Mouse (Mus musculus) midbrain, embryonic 16.5 days (tissue): ENCODE measurements around the gene Rdm1. TPM values are rescaled to one million over a fixed set of nuclear protein-coding genes. Genes with fewer than 3 reads are reported as not detected.

ENCODE experiments used
- ATAC-seq: fragments of 200-750 bp; cut with Nextera tagmentation; 2 replicates; pipeline ENCODE4 v1.8.0; 2017; ENCODE audit warnings: moderate TSS enrichment
- H3K27ac ChIP-seq: fragments of 300-500 bp; sonication (generic); 2 replicates; pipeline ENCODE4 v1.5.1; 2014; ENCODE audit warnings: mild to moderate bottlenecking, low read length, mixed read lengths
- H3K27me3 ChIP-seq: fragments of 300-500 bp; sonication (generic); 2 replicates; pipeline ENCODE4 v1.6.1; 2014; ENCODE audit warnings: low read depth, low read length, mixed read lengths; ENCODE audit not compliant: control insufficient read depth, insufficient read depth
- H3K36me3 ChIP-seq: fragments of 300-500 bp; sonication (generic); 2 replicates; pipeline ENCODE4 v1.6.1; 2014; ENCODE audit warnings: mild to moderate bottlenecking, low read length, moderate library complexity, mixed read lengths; ENCODE audit not compliant: control insufficient read depth, insufficient read depth
- H3K4me1 ChIP-seq: fragments of 300-500 bp; sonication (generic); 2 replicates; pipeline ENCODE4 v1.6.1; 2014; ENCODE audit warnings: mild to moderate bottlenecking, low read length, mixed read lengths; ENCODE audit not compliant: control insufficient read depth, insufficient read depth
- H3K4me2 ChIP-seq: fragments of 300-500 bp; sonication (generic); 2 replicates; pipeline ENCODE4 v1.6.1; 2014; ENCODE audit warnings: mild to moderate bottlenecking, low read length, mixed read lengths
- H3K4me3 ChIP-seq: fragments of 300-500 bp; sonication (generic); 2 replicates; pipeline ENCODE4 v1.5.1; 2014; ENCODE audit warnings: low read depth, mild to moderate bottlenecking, low read length, moderate library complexity, mixed read lengths
- H3K9ac ChIP-seq: fragments of 300-500 bp; sonication (generic); 2 replicates; pipeline ENCODE4 v1.6.1; 2014; ENCODE audit warnings: low read depth, low read length, mixed read lengths
- H3K9me3 ChIP-seq: fragments of 300-500 bp; sonication (generic); replicated peaks from 2 replicates; pipeline ENCODE4 v1.6.1; 2014; ENCODE audit warnings: mild to moderate bottlenecking, low read length, mixed read lengths; ENCODE audit not compliant: control insufficient read depth, poor library complexity, severe bottlenecking
- WGBS: fragments of 180-500 bp; shearing (Covaris S2); extraction: QIAGEN DNeasy Blood & Tissue Kit; methylation state at CpG from one replicate; pipeline ENCODE4 v1.1.7; 2014; 5-methylcytosine and 5-hydroxymethylcytosine counted together
- polyA plus RNA-seq: library from polyadenylated mRNA; unstranded; fragments of >200 nt; fragmentation: Nextera tagmentation; extraction: Ambion mirVana; gene quantifications from 2 replicates; pipeline ENCODE4 v1.2.1, GENCODE M21; 2015

The Rdm1 gene
- polyA plus RNA-seq, 1 experiment from 2014 or later, result 10.6 TPM

GRCm38 (mm10) chr11:101681968-101682367, 55.0 kb downstream of the Rdm1 start:
- Histone ChIP-seq H3K36me3 (no peaks in the 10 kb centered on the region), H3K27me3 (no peaks in the 10 kb centered on the region), H3K4me2 (no peak overlapping the region), H3K4me3 (no peak overlapping the region), H3K4me1 (0 out of 2 replicates have a peak, but pooled peaks cover 3% of the 10 kb centered on the region), H3K9ac (no peak overlapping the region), H3K9me3 (no peaks in the 10 kb centered on the region), H3K27ac (no peak overlapping the region)
- WGBS, result 79% methylated on average over 1 of the region's 1 CpGs
- ATAC-seq, result no peak

DNA sequence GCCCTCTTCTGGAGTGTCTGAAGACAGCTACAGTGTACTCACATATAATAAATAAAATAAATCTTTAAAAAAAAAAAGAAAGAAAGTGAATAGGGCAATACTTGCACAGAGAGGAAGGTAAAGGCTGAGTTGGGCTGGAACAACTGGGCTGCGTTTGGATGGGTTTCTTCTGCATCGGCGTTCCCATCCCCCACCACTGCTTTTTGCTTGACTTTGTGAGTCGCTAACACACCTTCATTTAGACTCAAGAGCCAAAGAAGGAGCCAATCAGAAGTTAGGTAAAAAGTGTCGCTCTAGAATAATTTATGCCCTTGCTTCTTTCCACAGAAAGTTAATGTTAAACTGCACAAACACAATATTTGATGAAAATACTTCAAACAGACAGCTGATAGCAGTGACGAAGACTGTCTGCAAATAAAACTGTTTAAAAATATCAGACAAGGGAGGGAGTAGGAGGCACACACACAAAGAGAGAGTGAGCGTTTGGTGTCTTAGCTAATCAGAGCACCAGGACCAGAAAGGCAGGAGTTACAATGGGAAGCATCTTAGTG, 55.5 kb downstream of the Rdm1 start:
- 0 out of 2 replicates have a peak, but pooled peaks cover 3% of the 10 kb centered on the region for H3K4me1 ChIP-seq
- H3K4me3 ChIP-seq, result no peak overlapping the region
- no peak overlapping the region for H3K4me2 ChIP-seq
- H3K27ac ChIP-seq, result no peak overlapping the region
- ATAC-seq, result no peak
- 77% methylated on average over 7 of the region's 7 CpGs for WGBS
- no peaks in the 10 kb centered on the region for H3K36me3 ChIP-seq
- H3K27me3 ChIP-seq, result no peaks in the 10 kb centered on the region
- H3K9ac ChIP-seq, result no peak overlapping the region
- H3K9me3 ChIP-seq, result no peaks in the 10 kb centered on the region

Other genes starting within 250 kb of the Rdm1 start
- gene Aarsd1, start 209.6 kb upstream of the Rdm1 start, polyA plus RNA-seq, result 96.2 and 98.2 TPM in 2 replicates
- 7.0 and 7.9 TPM in 2 replicates for gene Gm27029, start 202.4 kb upstream of the Rdm1 start, polyA plus RNA-seq
- gene Rundc1, start 202.1 kb upstream of the Rdm1 start, polyA plus RNA-seq, result 32.1 and 32.6 TPM in 2 replicates
- 3.0 and 3.1 TPM in 2 replicates for gene Ptges3l, start 201.9 kb upstream of the Rdm1 start, polyA plus RNA-seq
- 185 and 220 TPM in 2 replicates for gene Rpl27, start 184.9 kb upstream of the Rdm1 start, polyA plus RNA-seq
- gene Ifi35, start 178.8 kb upstream of the Rdm1 start, polyA plus RNA-seq, result 2.5 and 3.1 TPM in 2 replicates
- gene Rnd2, start 162.2 kb upstream of the Rdm1 start, polyA plus RNA-seq, result 67.7 and 76.5 TPM in 2 replicates
- gene Vat1, start 161.0 kb upstream of the Rdm1 start, polyA plus RNA-seq, result 134 and 145 TPM in 2 replicates
- gene Brca1, start 75.2 kb upstream of the Rdm1 start, polyA plus RNA-seq, result 1.9 TPM in 2 replicates
- gene Nbr1, start 75.0 kb upstream of the Rdm1 start, polyA plus RNA-seq, result 98.4 and 108 TPM in 2 replicates
- 2.2 and 3.2 TPM in 2 replicates for gene Tmem106a, start 45.0 kb upstream of the Rdm1 start, polyA plus RNA-seq
- not detected in 2 replicates for gene Gm11634, start 27.9 kb upstream of the Rdm1 start, polyA plus RNA-seq
- 6.2 and 6.8 TPM in 2 replicates for gene Arl4d, start 38.3 kb downstream of the Rdm1 start, polyA plus RNA-seq
- gene Dhx8, start 105.7 kb downstream of the Rdm1 start, polyA plus RNA-seq, result 32.0 and 34.3 TPM in 2 replicates
- gene Etv4, start 158.2 kb downstream of the Rdm1 start, polyA plus RNA-seq, result 7.5 and 9.8 TPM in 2 replicates